Mouse (Mus musculus): Measurements from ENCODE around the gene Mef2b. TPM values are rescaled to one million over a fixed set of nuclear protein-coding genes. Genes with fewer than 3 reads are reported as not detected.

Gene Mef2b
- total and polyA plus RNA-seq, 3 experiments: 60.1 to 232 (median 168) TPM

- Histone ChIP-seq H3K9me3 (replicated peaks; ENCODE audit: low read length) (no peaks in the 10 kb centered on the region), H3K79me2 (replicated peaks; ENCODE audit: control insufficient read depth, extremely low read depth, insufficient read depth, poor library complexity, severe bottlenecking) (no peaks in the 10 kb centered on the region), H3K9ac (ENCODE audit: insufficient read depth, low read depth) (no peak overlapping the region), H3K4me3 (replicated peaks in 1 of 3; ENCODE audit: low read depth in 2 of 3, low read length in 2 of 3, poor library complexity in 1 of 3) (no peak overlapping the region), H3K27me3 (replicated peaks) (peaks cover 5% of the 10 kb centered on the region), H3K4me1 (ENCODE audit: control insufficient read depth in 1 of 2, insufficient read depth in 2 of 2) (peaks cover 0 to 16% of the 10 kb centered on the region in 2 experiments; a peak in 2 of 4 replicates), H3K27ac (ENCODE audit: insufficient read depth, low read depth) (no peak overlapping the region), H3K4me2 (ENCODE audit: insufficient read depth, low read depth, poor library complexity, severe bottlenecking) (no peak overlapping the region), H3K36me3 (replicated peaks in 1 of 2; ENCODE audit: control insufficient read depth in 1 of 2, insufficient read depth in 1 of 2, low read length in 1 of 2) (no peaks in the 10 kb centered on the region)
- peak; percentile 31 for DNase-seq (ENCODE audit: extremely low read depth)
- in situ Hi-C loops (cut with MboI; ENCODE audit: low pct_ligation_motif_present, low pct_unique_long_range_greater_than_20kb, low sequenced_read_pairs) (no loop called here), dilution Hi-C loops (cut with MboI; ENCODE audit: extremely low pct_ligation_motif_present, extremely low pct_unique_long_range_greater_than_20kb, low sequenced_read_pairs) (no loop called here)
- TF ChIP-seq CHD1 (IDR thresholded peaks at IDR 0.05; ENCODE audit: low read depth, low read length) (no peak), TBP (conservative IDR thresholded peaks at IDR 0.05; ENCODE audit: low read depth, low read length) (no peak), CTCF (conservative IDR thresholded peaks at IDR 0.05 in 1 of 2, IDR thresholded peaks at IDR 0.05 in 1 of 2; ENCODE audit: low read depth in 2 of 2, low read length in 2 of 2) (peak; percentile 51 to 92), EP300 (IDR thresholded peaks at IDR 0.05; ENCODE audit: low read length) (no peak), UBTF (IDR thresholded peaks at IDR 0.05; ENCODE audit: low read depth, low read length) (no peak), IRF4 (IDR thresholded peaks at IDR 0.05; ENCODE audit: low read depth, low read length) (no peak), MAZ (IDR thresholded peaks at IDR 0.05; ENCODE audit: low read depth, low read length) (no peak), RAD21 (IDR thresholded peaks at IDR 0.05; ENCODE audit: low read depth, low read length) (peak; percentile 87), MAFK (IDR thresholded peaks at IDR 0.05; ENCODE audit: insufficient replicate concordance, low read length) (peak; percentile 95), PAX5 (IDR thresholded peaks at IDR 0.05; ENCODE audit: low read length) (no peak), USF1 (IDR thresholded peaks at IDR 0.05; ENCODE audit: low read depth, low read length) (no peak), JUND (conservative IDR thresholded peaks at IDR 0.05; ENCODE audit: low read depth, low read length) (0 out of 2 replicates have a peak, but pooled peaks have one; percentile 14), RCOR1 (conservative IDR thresholded peaks at IDR 0.05; ENCODE audit: low read depth, low read length) (no peak), TCF12 (IDR thresholded peaks at IDR 0.05; ENCODE audit: low read depth, low read length) (no peak), JUN (IDR thresholded peaks at IDR 0.05; ENCODE audit: insufficient read depth, low read depth, low read length) (no peak), SMC3 (IDR thresholded peaks at IDR 0.05; ENCODE audit: low read depth, low read length) (peak; percentile 94), NELFE (IDR thresholded peaks at IDR 0.05; ENCODE audit: low read depth, low read length) (no peak), ZC3H11A (IDR thresholded peaks at IDR 0.05; ENCODE audit: low read depth, low read length) (peak; percentile 48; the same call in 1 of the 2 replicates)
Observed at GRCm38 (mm10) chr8:70122863-70123262, 16.6 kb upstream of the Mef2b start.

- Histone ChIP-seq H3K4me3 (replicated peaks in 1 of 3; ENCODE audit: low read depth in 2 of 3, low read length in 2 of 3, poor library complexity in 1 of 3) (no peak overlapping the region), H3K4me1 (ENCODE audit: control insufficient read depth in 1 of 2, insufficient read depth in 2 of 2) (peaks cover 0 to 11% of the 10 kb centered on the region in 2 experiments; a peak in 2 of 4 replicates), H3K27me3 (replicated peaks) (no peaks in the 10 kb centered on the region), H3K79me2 (replicated peaks; ENCODE audit: control insufficient read depth, extremely low read depth, insufficient read depth, poor library complexity, severe bottlenecking) (no peaks in the 10 kb centered on the region), H3K27ac (ENCODE audit: insufficient read depth, low read depth) (no peak overlapping the region), H3K36me3 (replicated peaks in 1 of 2; ENCODE audit: control insufficient read depth in 1 of 2, insufficient read depth in 1 of 2, low read length in 1 of 2) (no peaks in the 10 kb centered on the region), H3K4me2 (ENCODE audit: insufficient read depth, low read depth, poor library complexity, severe bottlenecking) (no peak overlapping the region), H3K9me3 (replicated peaks; ENCODE audit: low read length) (no peaks in the 10 kb centered on the region), H3K9ac (ENCODE audit: insufficient read depth, low read depth) (no peak overlapping the region)
- TF ChIP-seq USF2 (conservative IDR thresholded peaks at IDR 0.05; ENCODE audit: low read depth, low read length): no peak
- no peak for TF ChIP-seq TBP (conservative IDR thresholded peaks at IDR 0.05; ENCODE audit: low read depth, low read length)
- no peak for TF ChIP-seq GABPA (IDR thresholded peaks at IDR 0.05; ENCODE audit: insufficient replicate concordance, low read depth, low read length)
- TF ChIP-seq ZC3H11A (IDR thresholded peaks at IDR 0.05; ENCODE audit: low read depth, low read length): no peak
- in situ Hi-C loops (cut with MboI; ENCODE audit: low pct_ligation_motif_present, low pct_unique_long_range_greater_than_20kb, low sequenced_read_pairs) (no loop called here), dilution Hi-C loops (cut with MboI; ENCODE audit: extremely low pct_ligation_motif_present, extremely low pct_unique_long_range_greater_than_20kb, low sequenced_read_pairs) (no loop called here)
- no peak for DNase-seq (ENCODE audit: extremely low read depth)
Observed at GRCm38 (mm10) chr8:70124992-70125391, 14.5 kb upstream of the Mef2b start.
